Mouse (Mus musculus) thymus, adult 2 months (tissue): Measurements from ENCODE around the gene Gm10188. TPM values are rescaled to one million over a fixed set of nuclear protein-coding genes. Genes with fewer than 3 reads are reported as not detected.

Experiments
- DNase-seq: peaks from one replicate; pipeline ENCODE4 v3.0.0; 2021
- H3K27ac ChIP-seq: fragments of 200-500 bp; 2 replicates; pipeline ENCODE4 v1.5.1; 2012; ENCODE audit warnings: low read length, control low read depth; ENCODE audit not compliant: control insufficient read depth, insufficient read depth
- H3K27me3 ChIP-seq: fragments of 200-500 bp; 2 replicates; pipeline ENCODE4 v1.6.1; 2012; ENCODE audit warnings: mild to moderate bottlenecking, low read length, moderate library complexity, mixed read lengths; ENCODE audit not compliant: control insufficient read depth, insufficient read depth
- H3K36me3 ChIP-seq: fragments of 200-500 bp; 2 replicates; pipeline ENCODE4 v1.6.1; 2012; ENCODE audit warnings: mild to moderate bottlenecking, low read length, moderate library complexity; ENCODE audit not compliant: control insufficient read depth, insufficient read depth
- H3K4me1 ChIP-seq: fragments of 200-500 bp; replicated peaks from 2 replicates; pipeline ENCODE4 v1.6.1; 2012; ENCODE audit warnings: low read length; ENCODE audit not compliant: control insufficient read depth, insufficient read depth
- H3K4me3 ChIP-seq: fragments of 200-500 bp; 2 replicates; pipeline ENCODE4 v1.5.1; 2012; ENCODE audit warnings: mild to moderate bottlenecking, low read length, control low read depth, moderate library complexity; ENCODE audit not compliant: control insufficient read depth, insufficient read depth
- CTCF ChIP-seq: fragments of 200-500 bp; IDR thresholded peaks from 2 replicates; pipeline ENCODE4 v1.5.1; 2012; ENCODE audit warnings: mild to moderate bottlenecking, control low read depth, low read length, moderate library complexity, borderline replicate concordance; ENCODE audit not compliant: control insufficient read depth, poor library complexity, insufficient read depth; ENCODE audit errors: extremely low read depth
- POLR2A ChIP-seq: fragments of 200-500 bp; IDR thresholded peaks from 2 replicates; pipeline ENCODE4 v1.6.1; 2012; ENCODE audit warnings: mild to moderate bottlenecking, low read length, control low read depth, moderate library complexity; ENCODE audit not compliant: control insufficient read depth, poor library complexity, insufficient read depth; ENCODE audit errors: extremely low read depth
- WGBS: fragments of 180-500 bp; shearing (Covaris S2); methylation state at CpG from one replicate; pipeline ENCODE4 v1.1.7; 2018; 5-methylcytosine and 5-hydroxymethylcytosine counted together
- polyA plus RNA-seq: library from polyadenylated mRNA; depleted of rRNA; stranded (reverse); fragments of >200 nt; gene quantifications from 2 replicates; pipeline ENCODE4 v1.2.3, GENCODE M21; 2012

The Gm10188 gene
- polyA plus RNA-seq, 1 experiment: not detected

DNA sequence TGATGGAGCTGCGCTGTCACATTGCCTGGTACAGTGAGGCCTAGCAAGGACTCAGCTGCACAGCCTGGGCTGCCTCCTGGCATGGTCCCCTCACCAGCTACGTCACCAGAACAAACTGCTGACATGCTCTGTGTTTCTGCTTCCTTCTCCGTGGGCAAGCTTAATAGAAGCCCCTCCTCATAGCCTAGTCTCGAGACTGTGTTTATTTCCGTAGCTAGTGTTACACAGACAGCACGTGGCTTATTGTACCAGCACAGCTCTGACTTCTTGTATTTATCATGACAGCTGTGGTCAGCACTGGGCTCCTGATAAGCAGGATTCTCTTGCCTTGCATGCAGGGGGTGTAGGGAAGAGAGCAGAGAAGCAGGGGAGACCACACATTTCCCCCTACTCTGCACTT, 16.6 kb upstream of the Gm10188 start:
- H3K4me1 ChIP-seq: no peaks in the 10 kb centered on the region
- no peak for DNase-seq
- H3K27me3 ChIP-seq: no peaks in the 10 kb centered on the region
- no peak overlapping the region for H3K4me3 ChIP-seq
- H3K27ac ChIP-seq: no peak overlapping the region
- 36% methylated on average over 6 of the region's 6 CpGs for WGBS
- no peak for TF ChIP-seq POLR2A
- TF ChIP-seq CTCF: no peak
- no peaks in the 10 kb centered on the region for H3K36me3 ChIP-seq

GRCm38 (mm10) chr1:132245010-132245409, 15.4 kb upstream of the Gm10188 start:
- H3K27me3 ChIP-seq: no peaks in the 10 kb centered on the region
- no peak overlapping the region for H3K27ac ChIP-seq
- TF ChIP-seq CTCF (no peak), POLR2A (no peak)
- H3K4me1 ChIP-seq: no peaks in the 10 kb centered on the region
- H3K36me3 ChIP-seq: no peaks in the 10 kb centered on the region
- WGBS: 90% methylated on average over 5 of the region's 5 CpGs
- no peak for DNase-seq
- no peak overlapping the region for H3K4me3 ChIP-seq

GRCm38 (mm10) chr1:132237585-132238159, 8.1 kb upstream of the Gm10188 start:
- 21% methylated on average over 6 of the region's 6 CpGs for WGBS

DNA sequence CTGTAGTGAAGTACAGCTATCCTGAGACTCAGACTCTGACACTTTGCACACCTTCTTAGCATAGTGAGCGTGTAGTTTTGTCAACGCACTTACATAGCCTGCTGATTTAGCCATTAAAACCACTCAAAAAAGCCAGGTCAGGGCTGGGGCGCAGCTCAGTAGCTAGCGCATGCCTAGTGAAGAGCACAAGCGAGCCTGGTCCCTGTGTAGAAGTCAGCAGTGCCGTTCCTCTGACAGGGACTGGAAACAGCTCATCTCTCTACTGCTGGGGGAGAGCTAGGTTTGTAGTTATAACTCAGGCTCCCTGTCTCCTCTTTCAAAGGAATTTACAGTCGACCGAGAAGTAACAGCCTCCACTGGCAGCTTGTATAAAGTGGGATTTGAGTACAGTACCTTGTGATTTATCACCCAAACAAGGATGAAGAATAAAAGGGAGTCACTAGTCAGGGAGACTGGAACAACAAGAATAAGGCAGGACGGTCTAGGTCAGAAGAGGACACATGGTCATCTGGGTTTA, 5.2 kb upstream of the Gm10188 start:
- no peaks in the 10 kb centered on the region for H3K4me1 ChIP-seq
- TF ChIP-seq POLR2A: no peak
- TF ChIP-seq CTCF: no peak

More at GRCm38 (mm10) chr1:132237585-132238159, 8.1 kb upstream of the Gm10188 start:
- no peaks in the 10 kb centered on the region for H3K27me3 ChIP-seq
- no peaks in the 10 kb centered on the region for H3K36me3 ChIP-seq
- TF ChIP-seq POLR2A (no peak), CTCF (no peak)
- no peaks in the 10 kb centered on the region for H3K4me1 ChIP-seq
- peak; percentile 64 for DNase-seq
- no peak overlapping the region for H3K27ac ChIP-seq
- no peak overlapping the region for H3K4me3 ChIP-seq

DNA sequence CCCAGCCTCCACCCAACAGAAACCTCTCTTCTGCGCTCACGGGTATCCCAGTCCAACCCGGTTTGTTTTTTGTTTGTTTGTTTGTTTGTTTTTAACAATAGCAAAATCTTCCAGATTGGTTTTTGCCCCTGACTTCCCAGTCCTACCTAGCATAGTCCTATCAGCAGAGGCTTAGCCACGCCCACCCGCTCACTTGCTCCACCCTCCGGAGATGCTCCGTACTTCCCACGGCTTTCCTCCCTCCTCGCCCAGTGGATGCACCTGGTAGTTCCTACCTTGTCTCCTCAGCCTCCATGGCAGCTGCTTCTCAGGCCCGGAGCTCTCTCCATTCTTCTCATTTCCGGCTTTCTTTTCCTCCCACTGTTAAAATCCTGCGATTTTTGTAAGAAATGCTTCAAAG, 4.0 kb upstream of the Gm10188 start:
- TF ChIP-seq POLR2A: no peak
- TF ChIP-seq CTCF: no peak
- H3K4me3 ChIP-seq: no peak overlapping the region
- no peak for DNase-seq
- H3K36me3 ChIP-seq: no peaks in the 10 kb centered on the region
- H3K27me3 ChIP-seq: no peaks in the 10 kb centered on the region; the same call in 1 of the 2 replicates
- 33% methylated on average over 12 of the region's 12 CpGs for WGBS
- no peak overlapping the region; the same call in 1 of the 2 replicates for H3K27ac ChIP-seq
- H3K4me1 ChIP-seq: no peaks in the 10 kb centered on the region

More for the DNA sequence above, 5.2 kb upstream of the Gm10188 start:
- no peaks in the 10 kb centered on the region for H3K36me3 ChIP-seq
- no peak for DNase-seq
- no peaks in the 10 kb centered on the region for H3K27me3 ChIP-seq
- WGBS: 75% methylated on average over 9 of the region's 9 CpGs
- no peak overlapping the region for H3K27ac ChIP-seq
- H3K4me3 ChIP-seq: no peak overlapping the region

- no peak for DNase-seq
- no peaks in the 10 kb centered on the region; the same call in 1 of the 2 replicates for H3K27me3 ChIP-seq
- 92% methylated on average over 7 of the region's 7 CpGs for WGBS
Observed at GRCm38 (mm10) chr1:132231470-132232274, 2.1 kb upstream of the Gm10188 start.

More at GRCm38 (mm10) chr1:132231470-132232274, 2.1 kb upstream of the Gm10188 start:
- no peak overlapping the region for H3K4me3 ChIP-seq
- H3K4me1 ChIP-seq: no peaks in the 10 kb centered on the region
- TF ChIP-seq POLR2A (no peak), CTCF (no peak)
- H3K27ac ChIP-seq: no peak overlapping the region
- no peaks in the 10 kb centered on the region for H3K36me3 ChIP-seq
